Mouse (Mus musculus) myocyte (in vitro differentiated cells): ENCODE measurements at regions not wholly inside any gene's neighbourhood (a gene's known extent, or its start where the extent isn't known, plus 50 kb on each side); places are given as distances from the start of the nearest gene placed in this dataset.
A peak's percentile ranks its signal among the peaks of the same experiment; 100 is the strongest.

Experiments used
- H3K27me3 ChIP-seq: one replicate; pipeline ENCODE4 v1.6.1; 2011; ENCODE audit not compliant: control insufficient read depth, insufficient read depth, insufficient read length
- H3K36me3 ChIP-seq: one replicate; pipeline ENCODE4 v1.6.1; 2011; ENCODE audit not compliant: control insufficient read depth, insufficient read depth
- H3K4me2 ChIP-seq: one replicate; pipeline ENCODE4 v1.6.1; 2011; ENCODE audit warnings: low read depth, control low read depth
- H3K4me3 ChIP-seq: one replicate; pipeline ENCODE4 v1.5.1; 2011; ENCODE audit warnings: mild to moderate bottlenecking, control low read depth, moderate library complexity
- H3K79me2 ChIP-seq: one replicate; pipeline ENCODE4 v1.6.1; 2011; ENCODE audit not compliant: control insufficient read depth, insufficient read depth
- H3ac ChIP-seq: one replicate; pipeline ENCODE4 v1.6.1; 2011; ENCODE audit not compliant: control insufficient read depth, insufficient read length
- CEBPB ChIP-seq: IDR thresholded peaks from 2 replicates; pipeline ENCODE4 v1.6.1; 2011; ENCODE audit warnings: mild to moderate bottlenecking, moderate library complexity; ENCODE audit not compliant: poor library complexity, insufficient read depth, severe bottlenecking
- E2F4 ChIP-seq: IDR thresholded peaks from one replicate; pipeline ENCODE4 v1.6.1; 2011; ENCODE audit warnings: mild to moderate bottlenecking, control low read depth, moderate library complexity; ENCODE audit not compliant: insufficient read depth
- MAX ChIP-seq: IDR thresholded peaks from one replicate; pipeline ENCODE4 v1.6.1; 2011; ENCODE audit warnings: low read depth, mild to moderate bottlenecking, control low read depth
- MYOD1 ChIP-seq, 3 experiments: IDR thresholded peaks; one replicate each; pipeline ENCODE4 v1.6.1; 2011; ENCODE audit warnings: control low read depth in 2 of 3, low read depth in 2 of 3, mild to moderate bottlenecking in 2 of 3, moderate library complexity in 1 of 3; ENCODE audit not compliant: insufficient read length in 2 of 3, control insufficient read depth in 1 of 3
- MYOG ChIP-seq, 3 experiments: IDR thresholded peaks; one replicate each; pipeline ENCODE4 v1.6.1; 2011; ENCODE audit warnings: control low read depth in 2 of 3, low read depth in 2 of 3, mild to moderate bottlenecking in 2 of 3; ENCODE audit not compliant: insufficient read length in 2 of 3, control insufficient read depth in 1 of 3, insufficient read depth in 1 of 3
- POLR2A ChIP-seq: IDR thresholded peaks from one replicate; pipeline ENCODE4 v1.6.1; 2011; ENCODE audit warnings: low read depth, mild to moderate bottlenecking, control low read depth, moderate library complexity; ENCODE audit not compliant: insufficient read length
- POLR2AphosphoS2 ChIP-seq: IDR thresholded peaks from one replicate; pipeline ENCODE4 v1.6.1; 2011; ENCODE audit warnings: low read depth, control low read depth; ENCODE audit not compliant: insufficient read length
- REST ChIP-seq: IDR thresholded peaks from one replicate; pipeline ENCODE4 v1.6.1; 2011; ENCODE audit warnings: mild to moderate bottlenecking, control low read depth, moderate library complexity; ENCODE audit not compliant: insufficient read depth, insufficient read length
- SRF ChIP-seq: IDR thresholded peaks from one replicate; pipeline ENCODE4 v1.6.1; 2011; ENCODE audit warnings: low read depth; ENCODE audit not compliant: control insufficient read depth, insufficient read length
- TCF12 ChIP-seq: IDR thresholded peaks from one replicate; pipeline ENCODE4 v1.6.1; 2011; ENCODE audit warnings: mild to moderate bottlenecking, control low read depth; ENCODE audit not compliant: poor library complexity, insufficient read depth, severe bottlenecking
- TCF3 ChIP-seq: IDR thresholded peaks from one replicate; pipeline ENCODE4 v1.6.1; 2011; ENCODE audit warnings: low read depth, control low read depth; ENCODE audit not compliant: insufficient read length
- USF1 ChIP-seq: IDR thresholded peaks from one replicate; pipeline ENCODE4 v1.6.1; 2011; ENCODE audit warnings: low read depth, mild to moderate bottlenecking, control low read depth, moderate library complexity

GRCm38 (mm10) chr2:170220443-170220842 is 72.5 kb upstream of the Zfp217 start:
- Histone ChIP-seq H3K4me3 (no peak overlapping the region), H3K36me3 (no peaks in the 10 kb centered on the region), H3K27me3 (no peaks in the 10 kb centered on the region), H3K79me2 (no peaks in the 10 kb centered on the region), H3ac (no peak overlapping the region), H3K4me2 (peak overlapping the region; percentile 47)
- TF ChIP-seq TCF12 (no peak), MYOD1 (IDR thresholded peaks at IDR 0.05; ENCODE audit: control insufficient read depth in 1 of 3, insufficient read length in 2 of 3, low read depth in 2 of 3) (no peak), MAX (no peak), MYOG (IDR thresholded peaks at IDR 0.05; ENCODE audit: control insufficient read depth in 1 of 3, insufficient read depth in 1 of 3, insufficient read length in 2 of 3, low read depth in 2 of 3) (no peak), E2F4 (no peak), SRF (no peak), CEBPB (no peak), POLR2A (no peak), TCF3 (no peak), USF1 (no peak), REST (no peak), POLR2AphosphoS2 (no peak)

- TF ChIP-seq CEBPB (no peak), MAX (no peak), E2F4 (no peak), REST (no peak), POLR2A (no peak), MYOG (IDR thresholded peaks at IDR 0.05; ENCODE audit: control insufficient read depth in 1 of 3, insufficient read depth in 1 of 3, insufficient read length in 2 of 3, low read depth in 2 of 3) (no peak), USF1 (no peak), POLR2AphosphoS2 (no peak), TCF12 (no peak), MYOD1 (IDR thresholded peaks at IDR 0.05; ENCODE audit: control insufficient read depth in 1 of 3, insufficient read length in 2 of 3, low read depth in 2 of 3) (no peak), TCF3 (no peak)
- Histone ChIP-seq H3K36me3 (no peaks in the 10 kb centered on the region), H3ac (no peak overlapping the region), H3K4me3 (no peak overlapping the region), H3K4me2 (no peak overlapping the region), H3K79me2 (no peaks in the 10 kb centered on the region), H3K27me3 (no peaks in the 10 kb centered on the region)
These were observed 71.9 kb upstream of the Zfp217 start for GRCm38 (mm10) chr2:170219611-170220401.

- no peaks in the 10 kb centered on the region for H3K27me3 ChIP-seq
These were observed 71.3 kb upstream of the Zfp217 start for GRCm38 (mm10) chr2:170219161-170219581.

GRCm38 (mm10) chr2:170218230-170219044 is 70.5 kb upstream of the Zfp217 start:
- TF ChIP-seq MAX (no peak), TCF3 (no peak), MYOD1 (IDR thresholded peaks at IDR 0.05; ENCODE audit: control insufficient read depth in 1 of 3, insufficient read length in 2 of 3, low read depth in 2 of 3) (peak in 1 of 3 experiments; percentile 32), CEBPB (no peak), TCF12 (no peak), POLR2AphosphoS2 (no peak), USF1 (no peak), MYOG (IDR thresholded peaks at IDR 0.05; ENCODE audit: control insufficient read depth in 1 of 3, insufficient read depth in 1 of 3, insufficient read length in 2 of 3, low read depth in 2 of 3) (peak in 1 of 3 experiments; percentile 24), SRF (no peak), E2F4 (no peak), REST (no peak), POLR2A (no peak)
- Histone ChIP-seq H3K4me3 (no peak overlapping the region), H3K36me3 (no peaks in the 10 kb centered on the region), H3K79me2 (no peaks in the 10 kb centered on the region), H3K4me2 (no peak overlapping the region), H3ac (no peak overlapping the region), H3K27me3 (no peaks in the 10 kb centered on the region)

More at GRCm38 (mm10) chr2:170219161-170219581, 71.3 kb upstream of the Zfp217 start:
- TF ChIP-seq MYOG (IDR thresholded peaks at IDR 0.05; ENCODE audit: control insufficient read depth in 1 of 3, insufficient read depth in 1 of 3, insufficient read length in 2 of 3, low read depth in 2 of 3): no peak
- TF ChIP-seq MYOD1 (IDR thresholded peaks at IDR 0.05; ENCODE audit: control insufficient read depth in 1 of 3, insufficient read length in 2 of 3, low read depth in 2 of 3): no peak
- no peak for TF ChIP-seq REST
- no peak for TF ChIP-seq USF1
- no peaks in the 10 kb centered on the region for H3K79me2 ChIP-seq
- no peak overlapping the region for H3K4me3 ChIP-seq
- H3ac ChIP-seq: no peak overlapping the region
- H3K4me2 ChIP-seq: no peak overlapping the region
- no peaks in the 10 kb centered on the region for H3K36me3 ChIP-seq
